Mouse (Mus musculus): ENCODE results near the gene Fadd. TPM values are rescaled to one million over a fixed set of nuclear protein-coding genes. Genes with fewer than 3 reads are reported as not detected.

Fadd gene
- polyA plus RNA-seq, 1 experiment from 2014 or later, result 4.0 TPM

DNA sequence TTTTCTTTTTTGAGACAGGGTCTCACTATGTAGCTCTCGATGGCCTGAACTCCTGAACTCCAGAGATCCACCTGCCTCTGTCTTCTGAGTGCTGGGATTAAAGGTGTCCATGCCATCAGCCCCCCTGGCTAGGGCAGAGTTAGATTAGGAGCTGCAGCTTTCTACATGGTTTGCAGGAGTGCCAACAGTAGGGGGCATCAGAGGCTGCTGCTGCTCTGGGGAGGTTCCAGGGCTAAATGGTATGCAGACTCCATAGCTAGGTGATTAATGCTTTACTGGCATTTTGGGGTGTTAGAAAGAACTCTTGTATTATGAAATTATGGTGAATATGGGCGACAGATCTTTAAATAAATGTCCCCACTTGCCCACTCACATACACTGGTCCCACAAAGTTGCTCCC is 5.0 kb upstream of the Fadd start:
- no peak for ATAC-seq
- Histone ChIP-seq H3K9ac (ENCODE audit: low read depth, low read length) (no peak overlapping the region), H3K4me2 (ENCODE audit: low read length) (no peak overlapping the region), H3K4me3 (ENCODE audit: low read depth, low read length) (no peak overlapping the region), H3K36me3 (ENCODE audit: control insufficient read depth, insufficient read depth, low read length) (no peaks in the 10 kb centered on the region), H3K27ac (ENCODE audit: low read length) (no peak overlapping the region), H3K27me3 (ENCODE audit: control insufficient read depth, insufficient read depth, low read depth, low read length) (no peaks in the 10 kb centered on the region), H3K9me3 (replicated peaks; ENCODE audit: control insufficient read depth, low read length, poor library complexity, severe bottlenecking) (no peaks in the 10 kb centered on the region), H3K4me1 (ENCODE audit: control insufficient read depth, insufficient read depth, low read length) (peaks cover 6% of the 10 kb centered on the region)
- 52% methylated on average over 2 of the region's 2 CpGs for WGBS

DNA sequence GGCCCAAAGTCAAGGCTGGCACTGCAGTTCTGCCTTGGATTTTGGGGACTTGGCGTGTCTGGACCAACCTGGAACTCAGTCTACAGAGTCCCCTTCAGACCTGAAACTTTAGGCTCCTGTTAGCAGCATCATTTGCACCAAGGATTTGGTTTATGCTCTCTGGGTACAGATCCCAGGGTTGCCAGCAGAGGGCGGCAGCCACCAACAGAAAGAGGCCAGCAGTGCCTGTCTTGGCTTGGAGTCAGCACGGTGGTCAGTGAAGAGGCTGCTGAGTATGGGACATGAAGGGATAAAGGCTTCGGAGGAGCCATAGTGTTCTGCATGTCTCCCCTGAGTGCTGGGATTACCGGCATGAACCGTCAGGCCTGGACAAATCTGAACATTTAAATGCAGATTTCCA is 3.4 kb upstream of the Fadd start:
- H3K36me3 ChIP-seq (ENCODE audit: control insufficient read depth, insufficient read depth, low read length), result no peaks in the 10 kb centered on the region
- H3K4me3 ChIP-seq (ENCODE audit: low read depth, low read length), result no peak overlapping the region
- 7% methylated on average over 6 of the region's 6 CpGs for WGBS
- H3K27ac ChIP-seq (ENCODE audit: low read length), result no peak overlapping the region
- H3K4me1 ChIP-seq (ENCODE audit: control insufficient read depth, insufficient read depth, low read length), result peaks cover 14% of the 10 kb centered on the region
- no peak overlapping the region for H3K9ac ChIP-seq (ENCODE audit: low read depth, low read length)
- no peak for ATAC-seq
- H3K27me3 ChIP-seq (ENCODE audit: control insufficient read depth, insufficient read depth, low read depth, low read length), result no peaks in the 10 kb centered on the region
- no peaks in the 10 kb centered on the region for H3K9me3 ChIP-seq (replicated peaks; ENCODE audit: control insufficient read depth, low read length, poor library complexity, severe bottlenecking)
- no peak overlapping the region for H3K4me2 ChIP-seq (ENCODE audit: low read length)

DNA sequence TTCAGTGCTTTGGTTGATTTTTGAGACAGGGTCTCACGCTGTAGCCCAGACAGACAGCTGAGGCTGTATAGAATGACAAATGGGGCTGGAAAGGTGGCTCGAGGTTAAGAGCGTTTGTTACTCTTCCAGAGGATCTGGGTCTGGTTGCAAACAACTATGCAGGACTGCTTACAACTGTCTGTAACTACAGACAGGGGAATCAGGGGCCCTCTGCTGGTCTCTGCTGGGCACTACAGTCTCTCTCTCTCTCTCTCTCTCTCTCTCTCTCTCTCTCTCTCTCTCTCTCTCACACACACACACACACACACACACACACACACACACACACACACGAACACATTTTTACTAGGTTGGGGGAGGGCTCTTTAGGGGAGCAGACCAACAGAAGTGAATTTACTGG is 1.4 kb upstream of the Fadd start:
- H3K4me2 ChIP-seq (ENCODE audit: low read length), result no peak overlapping the region
- no peak for ATAC-seq
- H3K4me1 ChIP-seq (ENCODE audit: control insufficient read depth, insufficient read depth, low read length), result peaks cover 16% of the 10 kb centered on the region
- H3K27me3 ChIP-seq (ENCODE audit: control insufficient read depth, insufficient read depth, low read depth, low read length), result no peaks in the 10 kb centered on the region
- no peak overlapping the region for H3K4me3 ChIP-seq (ENCODE audit: low read depth, low read length)
- H3K27ac ChIP-seq (ENCODE audit: low read length), result no peak overlapping the region
- no peaks in the 10 kb centered on the region for H3K9me3 ChIP-seq (replicated peaks; ENCODE audit: control insufficient read depth, low read length, poor library complexity, severe bottlenecking)
- no peak overlapping the region for H3K9ac ChIP-seq (ENCODE audit: low read depth, low read length)
- peaks cover 4% of the 10 kb centered on the region; the same call in 1 of the 2 replicates for H3K36me3 ChIP-seq (ENCODE audit: control insufficient read depth, insufficient read depth, low read length)
- 7% methylated on average over 3 of the region's 4 CpGs for WGBS

GRCm38 (mm10) chr7:144581559-144582283 is 542 bp downstream of the Fadd start:
- peak; percentile 82 for ATAC-seq
- peak overlapping the region; percentile 78 for H3K9ac ChIP-seq (ENCODE audit: low read depth, low read length)
- no peaks in the 10 kb centered on the region for H3K27me3 ChIP-seq (ENCODE audit: control insufficient read depth, insufficient read depth, low read depth, low read length)
- H3K9me3 ChIP-seq (replicated peaks; ENCODE audit: control insufficient read depth, low read length, poor library complexity, severe bottlenecking), result no peaks in the 10 kb centered on the region
- H3K4me1 ChIP-seq (ENCODE audit: control insufficient read depth, insufficient read depth, low read length), result peaks cover 16% of the 10 kb centered on the region
- WGBS, result under 1% methylated on average over 43 of the region's 43 CpGs
- H3K4me2 ChIP-seq (ENCODE audit: low read length), result peak overlapping the region; percentile 74
- peak overlapping the region; percentile 69 for H3K4me3 ChIP-seq (ENCODE audit: low read depth, low read length)
- H3K27ac ChIP-seq (ENCODE audit: low read length), result peak overlapping the region; percentile 86
- H3K36me3 ChIP-seq (ENCODE audit: control insufficient read depth, insufficient read depth, low read length), result peaks cover 4% of the 10 kb centered on the region; the same call in 1 of the 2 replicates

GRCm38 (mm10) chr7:144577876-144578275 is 4.4 kb downstream of the Fadd start:
- Histone ChIP-seq H3K9ac (ENCODE audit: low read depth, low read length) (no peak overlapping the region), H3K4me3 (ENCODE audit: low read depth, low read length) (no peak overlapping the region), H3K9me3 (replicated peaks; ENCODE audit: control insufficient read depth, low read length, poor library complexity, severe bottlenecking) (no peaks in the 10 kb centered on the region), H3K27me3 (ENCODE audit: control insufficient read depth, insufficient read depth, low read depth, low read length) (no peaks in the 10 kb centered on the region), H3K4me1 (ENCODE audit: control insufficient read depth, insufficient read depth, low read length) (peaks cover 12% of the 10 kb centered on the region), H3K36me3 (ENCODE audit: control insufficient read depth, insufficient read depth, low read length) (peaks cover 4% of the 10 kb centered on the region; the same call in 1 of the 2 replicates), H3K27ac (ENCODE audit: low read length) (no peak overlapping the region), H3K4me2 (ENCODE audit: low read length) (no peak overlapping the region)
- 90% methylated on average over 5 of the region's 5 CpGs for WGBS
- no peak for ATAC-seq

DNA sequence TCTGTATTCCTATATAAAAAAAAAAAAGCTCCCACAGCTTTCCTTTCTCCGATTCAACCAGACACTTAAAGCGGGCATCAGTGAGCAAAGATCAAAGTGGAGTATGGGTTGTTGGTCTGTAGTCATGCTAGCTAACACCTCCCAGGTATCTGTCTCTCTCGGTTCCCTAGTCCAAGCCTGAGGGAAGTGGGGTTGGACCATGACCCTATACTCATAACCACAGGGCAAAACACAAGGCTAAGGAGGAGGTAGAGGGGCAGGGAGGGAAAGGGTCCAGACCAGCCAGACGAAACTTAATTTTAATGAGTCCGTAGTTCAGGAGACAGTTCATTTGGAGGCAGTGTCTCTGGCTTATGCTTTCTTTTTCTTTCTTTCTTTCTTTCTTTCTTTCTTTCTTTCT is 10.0 kb downstream of the Fadd start:
- Histone ChIP-seq H3K9me3 (replicated peaks; ENCODE audit: control insufficient read depth, low read length, poor library complexity, severe bottlenecking) (no peaks in the 10 kb centered on the region), H3K4me3 (ENCODE audit: low read depth, low read length) (no peak overlapping the region), H3K27me3 (ENCODE audit: control insufficient read depth, insufficient read depth, low read depth, low read length) (no peaks in the 10 kb centered on the region), H3K4me1 (ENCODE audit: control insufficient read depth, insufficient read depth, low read length) (no peaks in the 10 kb centered on the region), H3K36me3 (ENCODE audit: control insufficient read depth, insufficient read depth, low read length) (no peaks in the 10 kb centered on the region), H3K9ac (ENCODE audit: low read depth, low read length) (no peak overlapping the region), H3K4me2 (ENCODE audit: low read length) (no peak overlapping the region), H3K27ac (ENCODE audit: low read length) (no peak overlapping the region)
- ATAC-seq, result no peak
- WGBS, result 88% methylated on average over 5 of the region's 5 CpGs

DNA sequence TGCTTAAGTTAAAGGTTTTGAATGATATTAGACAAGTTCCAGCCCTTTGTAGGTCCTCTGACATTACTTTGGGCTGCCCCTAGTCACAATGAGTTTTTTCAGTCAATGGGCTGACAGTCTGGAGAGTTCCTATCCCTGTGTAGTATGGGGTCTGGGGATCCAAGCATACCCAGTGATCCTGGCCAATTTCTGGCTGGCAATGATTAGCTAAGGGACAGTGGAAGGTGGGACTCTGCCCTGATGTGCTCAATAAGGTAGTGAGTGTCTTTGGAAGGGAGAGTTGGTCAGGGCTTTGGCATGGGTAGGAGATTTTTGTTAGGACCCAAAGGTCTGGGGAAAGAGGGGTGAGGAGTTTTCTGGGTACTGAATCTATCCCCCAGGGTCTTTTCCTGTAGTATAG is 10.7 kb downstream of the Fadd start:
- Histone ChIP-seq H3K4me1 (ENCODE audit: control insufficient read depth, insufficient read depth, low read length) (no peaks in the 10 kb centered on the region), H3K36me3 (ENCODE audit: control insufficient read depth, insufficient read depth, low read length) (no peaks in the 10 kb centered on the region), H3K4me2 (ENCODE audit: low read length) (no peak overlapping the region), H3K9me3 (replicated peaks; ENCODE audit: control insufficient read depth, low read length, poor library complexity, severe bottlenecking) (no peaks in the 10 kb centered on the region), H3K9ac (ENCODE audit: low read depth, low read length) (no peak overlapping the region), H3K27me3 (ENCODE audit: control insufficient read depth, insufficient read depth, low read depth, low read length) (no peaks in the 10 kb centered on the region), H3K27ac (ENCODE audit: low read length) (no peak overlapping the region), H3K4me3 (ENCODE audit: low read depth, low read length) (no peak overlapping the region)
- ATAC-seq, result no peak

DNA sequence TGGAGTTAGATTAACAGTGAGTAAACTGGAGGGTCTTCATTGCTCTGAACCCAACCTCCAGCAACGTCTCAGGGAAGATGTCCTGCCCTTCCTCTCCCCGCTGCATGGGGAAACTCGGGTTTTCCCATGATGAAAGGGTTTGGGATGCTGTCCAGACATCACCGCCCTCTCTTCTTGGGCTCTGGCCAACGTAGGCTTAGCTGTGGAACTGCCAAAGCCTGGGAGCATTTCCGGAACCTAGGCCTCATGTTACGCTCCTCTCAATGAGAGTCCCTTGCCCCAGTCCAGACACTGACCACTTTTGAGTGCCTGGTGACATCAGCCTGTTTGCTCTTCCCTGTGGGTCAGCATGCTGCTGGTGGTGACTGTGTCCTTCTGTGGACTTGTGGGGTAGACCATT is 12.8 kb downstream of the Fadd start:
- H3K4me3 ChIP-seq (ENCODE audit: low read depth, low read length), result no peak overlapping the region
- no peak overlapping the region for H3K4me2 ChIP-seq (ENCODE audit: low read length)
- no peaks in the 10 kb centered on the region for H3K27me3 ChIP-seq (ENCODE audit: control insufficient read depth, insufficient read depth, low read depth, low read length)
- H3K36me3 ChIP-seq (ENCODE audit: control insufficient read depth, insufficient read depth, low read length), result no peaks in the 10 kb centered on the region
- H3K27ac ChIP-seq (ENCODE audit: low read length), result no peak overlapping the region
- no peak overlapping the region for H3K9ac ChIP-seq (ENCODE audit: low read depth, low read length)
- no peaks in the 10 kb centered on the region for H3K4me1 ChIP-seq (ENCODE audit: control insufficient read depth, insufficient read depth, low read length)
- no peak for ATAC-seq
- no peaks in the 10 kb centered on the region for H3K9me3 ChIP-seq (replicated peaks; ENCODE audit: control insufficient read depth, low read length, poor library complexity, severe bottlenecking)
- WGBS, result 77% methylated on average over 7 of the region's 7 CpGs

DNA sequence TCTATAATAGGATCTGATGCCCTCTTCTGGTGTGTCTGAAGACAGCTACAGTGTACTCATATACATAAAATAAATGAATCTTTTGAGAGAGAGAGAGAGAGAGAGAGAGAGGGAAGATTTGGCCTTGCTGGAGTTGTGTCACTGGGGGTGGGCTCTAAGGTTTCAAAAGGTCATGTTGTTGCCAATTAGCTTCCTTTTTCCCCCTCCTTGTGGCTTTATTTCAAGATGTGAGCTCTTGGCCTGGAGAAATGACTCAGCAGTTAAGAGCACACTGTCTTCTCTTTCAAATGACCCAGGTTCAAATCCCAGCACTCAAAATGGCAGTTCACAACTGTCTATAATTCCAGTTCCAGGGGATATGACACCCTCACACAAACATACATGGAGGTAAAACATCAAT is 14.2 kb downstream of the Fadd start:
- Histone ChIP-seq H3K36me3 (ENCODE audit: control insufficient read depth, insufficient read depth, low read length) (no peaks in the 10 kb centered on the region), H3K9ac (ENCODE audit: low read depth, low read length) (no peak overlapping the region), H3K9me3 (replicated peaks; ENCODE audit: control insufficient read depth, low read length, poor library complexity, severe bottlenecking) (no peaks in the 10 kb centered on the region), H3K4me2 (ENCODE audit: low read length) (no peak overlapping the region), H3K27ac (ENCODE audit: low read length) (no peak overlapping the region), H3K27me3 (ENCODE audit: control insufficient read depth, insufficient read depth, low read depth, low read length) (no peaks in the 10 kb centered on the region), H3K4me3 (ENCODE audit: low read depth, low read length) (no peak overlapping the region), H3K4me1 (ENCODE audit: control insufficient read depth, insufficient read depth, low read length) (no peaks in the 10 kb centered on the region)
- ATAC-seq, result no peak

All from midbrain, embryonic 16.5 days (tissue).